Mouse (Mus musculus): ENCODE results near the gene Ccnk.

Ccnk gene

GRCm38 (mm10) chr12:108225781-108226180 lies 46.4 kb downstream of the Ccnk start:
- peak; percentile 50 for DNase-seq

DNA sequence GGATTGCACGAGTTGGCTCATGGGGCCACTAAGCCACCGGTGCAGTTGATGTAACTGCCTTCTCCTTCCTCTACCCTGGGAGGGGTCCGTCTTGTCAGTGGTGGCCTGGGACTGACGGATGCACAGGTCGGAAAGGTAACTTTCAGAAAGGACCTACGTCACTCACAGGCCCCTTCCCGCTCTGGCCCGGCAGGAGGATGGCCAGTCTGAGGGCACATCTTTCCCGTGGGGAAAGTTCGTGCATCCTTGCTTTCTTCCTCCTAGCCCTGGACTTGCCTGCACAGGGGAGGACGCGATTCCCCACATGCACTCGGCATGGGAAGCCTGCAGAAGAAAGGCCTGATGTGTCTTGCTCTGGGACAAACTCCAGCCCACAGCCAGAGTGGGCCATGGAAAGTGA lies 46.8 kb downstream of the Ccnk start:
- DNase-seq, result no peak

DNA sequence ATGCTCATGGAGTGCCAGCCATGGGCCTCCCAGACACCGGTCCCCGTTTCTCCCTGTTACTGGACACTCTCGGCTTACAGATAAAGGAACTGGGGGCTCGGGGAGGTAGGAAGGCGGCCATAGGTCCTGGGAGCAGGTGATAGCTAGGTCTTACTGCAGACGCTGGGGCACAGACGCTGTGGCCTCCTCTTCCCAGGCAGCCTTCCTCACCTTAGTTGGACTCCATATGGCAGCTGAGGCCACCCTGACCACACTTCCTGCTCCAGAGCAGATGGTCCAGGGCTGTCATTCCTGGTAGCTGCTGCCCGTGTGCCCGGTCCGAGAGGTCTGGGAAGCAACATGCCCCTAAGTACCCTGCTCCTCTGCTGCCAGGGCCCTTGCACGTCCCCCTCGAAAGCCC lies 47.6 kb downstream of the Ccnk start:
- no peak for DNase-seq

GRCm38 (mm10) chr12:108227527-108227926 lies 48.1 kb downstream of the Ccnk start:
- no peak for DNase-seq

DNA sequence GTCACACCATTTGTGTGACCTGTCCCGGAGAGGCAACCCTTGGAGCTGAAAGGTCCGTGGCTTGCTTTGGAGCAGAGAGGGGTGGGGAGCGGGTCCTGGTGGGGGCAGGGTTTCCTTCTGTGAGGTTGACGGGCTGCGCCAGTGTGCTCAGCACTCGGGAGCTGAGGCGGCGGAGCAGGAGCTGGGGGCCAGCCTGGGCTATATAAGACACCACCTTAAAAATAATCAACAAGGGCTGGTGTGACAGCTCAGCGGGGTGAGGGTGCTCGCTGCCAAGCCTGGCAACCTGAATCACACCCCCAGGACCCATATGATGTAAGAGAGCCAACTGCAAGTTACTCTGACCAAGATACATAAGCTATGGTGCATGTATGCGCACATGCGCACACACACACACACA lies 50.7 kb downstream of the Ccnk start:
- no peak for DNase-seq

GRCm38 (mm10) chr12:108230821-108231794 lies 51.7 kb downstream of the Ccnk start:
- DNase-seq, result no peak

DNA sequence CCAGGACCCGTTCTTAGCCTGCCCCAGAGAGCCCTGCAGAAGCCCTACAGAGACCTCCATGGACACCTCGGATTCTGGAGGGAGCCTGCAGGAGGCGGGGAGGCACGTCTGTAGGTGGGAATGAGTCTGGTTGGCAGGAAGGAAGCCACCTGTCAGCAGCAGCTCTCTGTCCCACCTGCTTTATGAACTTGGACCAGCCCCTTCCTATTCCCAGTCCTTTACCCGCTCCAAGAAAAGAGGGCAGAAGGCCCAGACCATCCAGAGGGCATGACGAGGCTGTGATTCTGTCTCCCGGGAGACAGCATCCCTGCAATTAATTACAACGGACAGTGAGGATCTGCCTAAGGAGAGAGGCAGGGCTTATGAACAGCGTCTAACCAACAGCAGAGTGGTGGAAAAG lies 52.5 kb downstream of the Ccnk start:
- no peak for DNase-seq

- no peak for DNase-seq
Observed at GRCm38 (mm10) chr12:108233736-108234135, 54.4 kb downstream of the Ccnk start.

GRCm38 (mm10) chr12:108234832-108235602 lies 55.6 kb downstream of the Ccnk start:
- DNase-seq, result no peak

DNA sequence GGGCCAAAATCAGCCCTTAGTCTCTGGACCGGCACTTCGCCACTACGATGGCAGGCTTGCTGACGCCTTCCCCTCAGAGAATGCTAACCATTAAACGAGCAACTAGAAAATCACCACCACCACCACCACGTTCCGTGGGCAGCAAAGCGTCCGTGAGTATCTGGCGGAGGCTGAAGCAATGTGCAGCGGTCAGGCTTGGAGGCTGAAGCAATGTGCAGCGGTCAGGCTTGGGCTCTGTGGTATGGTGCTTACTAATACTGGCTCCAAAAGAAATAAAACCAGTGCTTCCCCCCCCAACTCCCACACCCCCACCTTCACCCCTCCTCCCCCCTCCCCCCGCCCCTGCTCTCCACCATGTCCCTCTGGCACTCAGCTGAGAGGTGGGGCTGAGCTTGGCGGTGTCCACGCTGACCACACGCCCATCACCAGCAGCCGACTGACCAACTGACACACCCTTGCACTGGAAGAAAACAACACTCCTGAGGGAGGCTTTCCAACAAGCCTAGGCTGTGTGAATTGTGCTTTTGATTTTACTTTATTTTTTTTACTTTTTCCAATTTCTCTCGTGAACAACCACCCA lies 56.7 kb downstream of the Ccnk start:
- no peak for DNase-seq

DNA sequence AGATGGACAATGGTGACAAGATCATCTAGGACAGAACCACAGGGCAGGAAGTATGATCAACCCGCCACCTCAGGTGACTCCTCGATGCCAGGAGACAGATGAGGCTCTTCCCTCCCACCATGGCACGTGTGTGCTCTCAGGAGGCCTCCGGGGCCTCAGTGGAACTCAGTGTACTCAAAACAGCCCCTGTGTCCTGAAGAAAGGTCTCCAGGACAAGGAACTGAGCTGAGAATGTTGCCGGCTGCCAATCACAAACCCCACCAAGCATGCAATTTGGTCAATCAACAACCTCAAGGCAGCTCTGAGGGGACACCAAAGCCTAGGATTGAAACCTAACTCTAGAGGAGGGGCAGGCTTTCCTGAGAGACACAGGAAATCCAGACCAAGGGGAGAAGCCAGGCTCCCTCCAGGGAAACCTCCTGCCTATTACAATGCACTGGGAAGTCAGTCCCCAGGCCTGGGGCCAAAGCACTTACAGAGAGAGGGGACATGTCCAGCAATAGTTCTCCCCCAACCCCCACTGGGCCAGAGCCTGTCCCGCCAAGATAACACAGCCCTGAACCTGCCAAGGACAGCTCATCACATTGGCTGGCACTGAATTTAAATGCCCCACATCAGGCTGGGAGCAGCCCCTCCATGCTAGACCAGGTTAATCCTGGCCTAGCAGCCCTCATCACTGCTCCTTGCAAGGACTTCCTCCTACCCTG lies 58.1 kb downstream of the Ccnk start:
- no peak for DNase-seq

- DNase-seq, result no peak
Observed at GRCm38 (mm10) chr12:108238395-108239035, 59.1 kb downstream of the Ccnk start.

DNA sequence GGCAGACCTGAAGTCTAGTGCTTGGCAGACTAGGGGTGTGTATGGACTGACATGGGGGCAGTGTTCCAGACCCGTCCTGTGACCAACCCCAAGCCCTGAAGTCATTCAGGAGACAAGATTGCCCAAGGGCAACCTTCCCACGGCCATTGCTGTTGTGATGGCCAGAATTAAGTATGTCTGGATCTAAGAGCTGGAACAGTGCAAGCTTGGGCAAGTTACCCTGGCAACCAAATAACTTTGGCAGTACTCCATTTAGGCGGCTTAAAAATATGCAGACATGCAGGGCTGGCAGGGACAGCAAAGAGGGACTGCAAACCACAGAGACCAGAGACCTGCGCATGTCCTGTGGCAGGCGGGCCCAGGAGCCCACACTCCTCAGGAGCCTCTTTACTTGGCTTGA lies 60.1 kb downstream of the Ccnk start:
- DNase-seq, result peak; percentile 52

DNA sequence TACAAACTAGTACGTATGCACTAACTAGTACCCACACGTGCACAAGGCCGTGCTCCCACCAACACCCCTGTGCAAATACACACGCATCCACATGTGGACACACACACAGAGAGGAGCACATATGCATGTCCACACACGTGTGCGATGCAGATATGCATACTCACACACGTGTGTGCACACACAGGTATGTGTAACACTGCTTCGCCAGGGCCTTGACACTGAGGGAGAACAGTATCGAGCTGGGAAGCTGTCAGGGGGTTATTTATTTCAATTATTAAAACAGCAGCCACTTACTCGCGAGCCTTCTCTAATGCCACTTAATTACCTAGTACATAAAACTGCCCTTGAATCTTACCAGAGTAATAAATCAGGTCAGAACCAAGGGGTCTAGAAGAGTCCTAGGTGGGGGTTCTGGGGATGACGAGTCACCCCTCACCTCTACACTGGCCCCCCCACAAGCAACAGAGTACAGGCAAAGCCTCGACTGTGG lies 61.1 kb downstream of the Ccnk start:
- no peak for DNase-seq

DNA sequence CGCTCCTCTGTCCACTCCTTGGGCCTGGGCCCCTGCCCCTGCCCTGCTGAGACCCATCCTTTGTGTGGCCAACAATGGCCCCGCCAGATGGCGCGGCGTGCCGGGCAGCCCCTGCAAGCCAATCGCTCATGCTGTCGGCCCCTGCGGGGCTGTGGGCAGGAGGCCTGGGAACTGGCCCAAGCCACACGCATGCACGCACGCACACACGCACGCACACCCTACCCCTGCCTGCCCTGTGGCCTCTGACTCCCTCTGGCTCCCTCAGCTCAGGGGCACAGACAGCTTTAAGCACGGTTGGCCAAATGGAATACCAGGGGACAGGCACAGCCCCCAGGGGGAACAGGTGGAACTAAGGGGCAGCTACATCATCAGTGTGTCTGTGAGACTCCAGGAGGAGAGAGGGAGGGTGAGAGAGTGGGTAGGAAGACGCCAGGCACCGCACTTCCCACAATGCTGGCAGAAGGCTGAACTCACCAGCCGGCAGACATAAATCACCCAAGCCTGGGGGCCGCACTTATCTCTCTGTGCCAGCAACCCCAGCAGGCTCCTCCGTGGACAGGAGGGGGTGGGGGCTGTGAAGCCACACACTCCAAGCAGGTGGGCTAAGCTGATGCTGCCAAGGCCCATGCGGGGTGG lies 61.7 kb downstream of the Ccnk start:
- no peak for DNase-seq

- no peak for DNase-seq
Observed at GRCm38 (mm10) chr12:108241626-108242025, 62.2 kb downstream of the Ccnk start.

GRCm38 (mm10) chr12:108242243-108242745 lies 62.9 kb downstream of the Ccnk start:
- DNase-seq, result no peak

- no peak for DNase-seq
Observed at GRCm38 (mm10) chr12:108244778-108245177, 65.4 kb downstream of the Ccnk start.

- no peak for DNase-seq
Observed at GRCm38 (mm10) chr12:108245579-108245978, 66.2 kb downstream of the Ccnk start.

- no peak for DNase-seq
Observed at GRCm38 (mm10) chr12:108246759-108247500, 67.6 kb downstream of the Ccnk start.

- no peak for DNase-seq
Observed at GRCm38 (mm10) chr12:108249019-108249418, 69.6 kb downstream of the Ccnk start.
